Mouse (Mus musculus) lung, adult 2 months (tissue): ENCODE results near the gene Lhx2.

ENCODE experiments used
- CTCF ChIP-seq: fragments of 200-500 bp; IDR thresholded peaks from 2 replicates; pipeline ENCODE4 v1.5.1; 2011; ENCODE audit warnings: mild to moderate bottlenecking, low read length, control low read depth; ENCODE audit not compliant: insufficient read depth
- POLR2A ChIP-seq: fragments of 200-500 bp; IDR thresholded peaks from 2 replicates; pipeline ENCODE4 v1.6.1; 2011; ENCODE audit warnings: low read depth, mild to moderate bottlenecking, control low read depth, low read length, borderline replicate concordance; ENCODE audit errors: extremely low read depth

GRCm38 (mm10) chr2:38387568-38388262 lies 48.6 kb downstream of the Lhx2 start:
- no peak for TF ChIP-seq CTCF
- no peak for TF ChIP-seq POLR2A
